Mouse (Mus musculus): ENCODE measurements around the gene Zfp934.
"Not testable (repeated sequence)": the region's sequence is repeated elsewhere in the genome, so short reads cannot be mapped to it uniquely, and the experiment has no call there.

Gene Zfp934

DNA sequence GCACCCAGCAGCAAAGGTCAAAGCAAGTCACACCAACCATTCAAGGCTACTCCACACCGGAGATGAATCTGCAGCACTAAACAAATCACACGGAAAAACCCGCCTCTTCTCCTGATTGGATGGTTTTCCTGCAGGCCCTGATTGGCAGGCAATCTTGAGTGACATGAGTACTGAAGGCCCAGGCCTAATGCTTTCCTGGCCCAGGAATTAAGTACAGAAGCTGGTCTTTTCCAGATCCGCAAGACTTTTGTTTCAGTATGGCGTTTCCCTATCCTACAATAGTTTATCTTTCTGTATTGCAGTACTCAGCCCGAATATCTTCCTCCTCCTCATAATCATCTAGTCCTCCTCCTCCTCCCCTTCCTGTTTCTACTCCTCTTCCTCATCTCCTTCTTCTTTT, at the start of gene Zfp934:
Zfp934 (minus strand) TSS at position 101 of the 400 bp plus-strand sequence.
- not testable (repeated sequence) for DNase-seq (ENCODE audit: low read depth)

- DNase-seq (ENCODE audit: low read depth), result not testable (repeated sequence)
These were observed 46.5 kb upstream of the Zfp934 start for GRCm38 (mm10) chr13:62617449-62617848.

GRCm38 (mm10) chr13:62561696-62562095, 9.3 kb downstream of the Zfp934 start:
- DNase-seq (ENCODE audit: low read depth), result not testable (repeated sequence)

- DNase-seq (ENCODE audit: low read depth), result peak; percentile 0
These were observed 12.5 kb downstream of the Zfp934 start, which contains the start of gene Zfp935 for GRCm38 (mm10) chr13:62558189-62559110. Zfp935 (minus strand) TSS chr13:62558511.

DNA sequence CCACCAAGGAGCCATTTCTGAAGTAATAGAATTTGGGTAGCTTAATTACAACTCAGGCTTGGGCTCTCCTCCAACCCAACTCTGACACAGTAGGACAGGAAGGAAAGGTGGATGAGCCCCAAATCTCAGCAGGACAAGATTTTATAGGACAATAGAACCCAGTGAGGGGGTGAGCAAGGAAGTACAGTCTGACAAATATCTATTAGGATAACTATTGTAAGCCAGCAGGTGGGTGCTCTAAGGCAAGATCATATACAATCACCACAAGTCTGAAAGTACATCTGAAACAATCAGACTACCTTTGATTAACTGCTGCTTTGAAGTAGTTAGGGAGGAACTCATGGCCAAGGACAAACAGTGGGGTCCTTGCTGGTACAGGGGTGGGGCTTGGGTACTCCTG, 40.9 kb downstream of the Zfp934 start:
- not testable (repeated sequence) for DNase-seq (ENCODE audit: low read depth)

- DNase-seq (ENCODE audit: low read depth), result not testable (repeated sequence)
These were observed 60.2 kb downstream of the Zfp934 start for GRCm38 (mm10) chr13:62510641-62511420.

DNA sequence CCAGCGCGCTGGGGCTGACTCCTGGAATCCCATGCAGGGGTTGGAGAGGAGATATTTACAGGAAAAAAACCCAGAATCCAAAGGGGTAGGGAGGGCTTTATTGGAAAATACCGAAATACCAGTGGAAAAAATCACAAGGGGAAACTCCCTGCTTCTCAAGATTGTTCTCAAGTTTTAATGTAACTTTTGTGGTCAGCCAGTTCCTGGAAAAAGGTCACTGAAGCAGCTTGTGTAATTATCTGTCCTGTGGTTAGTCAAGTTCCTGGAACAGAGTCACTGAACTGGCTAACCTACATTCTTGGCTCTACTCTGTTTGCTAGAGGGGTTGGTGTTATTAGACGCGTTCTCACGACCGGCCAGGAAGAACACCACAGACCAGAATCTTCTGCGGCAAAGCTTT, 98.3 kb downstream of the Zfp934 start:
- not testable (repeated sequence) for DNase-seq (ENCODE audit: low read depth)

DNA sequence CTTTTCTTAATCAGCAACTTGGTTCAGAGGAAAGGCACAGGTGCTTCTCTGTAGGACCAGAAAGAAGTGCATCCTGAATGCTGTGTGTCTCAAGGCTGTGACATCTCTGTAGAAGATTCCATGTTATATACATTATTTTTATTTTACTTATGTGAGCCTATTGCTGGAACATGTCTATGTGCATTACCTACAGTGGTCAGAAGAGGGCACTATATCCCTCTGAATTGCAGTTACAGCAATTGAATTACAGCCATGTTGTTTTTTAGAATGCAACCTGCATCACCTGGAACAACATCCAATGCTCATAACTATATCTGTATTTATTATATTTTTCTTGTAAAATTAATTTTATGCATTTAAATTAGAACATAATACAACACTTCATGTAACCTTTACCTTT, 101.1 kb downstream of the Zfp934 start:
- peak; percentile 20 for DNase-seq (ENCODE audit: low read depth)

DNA sequence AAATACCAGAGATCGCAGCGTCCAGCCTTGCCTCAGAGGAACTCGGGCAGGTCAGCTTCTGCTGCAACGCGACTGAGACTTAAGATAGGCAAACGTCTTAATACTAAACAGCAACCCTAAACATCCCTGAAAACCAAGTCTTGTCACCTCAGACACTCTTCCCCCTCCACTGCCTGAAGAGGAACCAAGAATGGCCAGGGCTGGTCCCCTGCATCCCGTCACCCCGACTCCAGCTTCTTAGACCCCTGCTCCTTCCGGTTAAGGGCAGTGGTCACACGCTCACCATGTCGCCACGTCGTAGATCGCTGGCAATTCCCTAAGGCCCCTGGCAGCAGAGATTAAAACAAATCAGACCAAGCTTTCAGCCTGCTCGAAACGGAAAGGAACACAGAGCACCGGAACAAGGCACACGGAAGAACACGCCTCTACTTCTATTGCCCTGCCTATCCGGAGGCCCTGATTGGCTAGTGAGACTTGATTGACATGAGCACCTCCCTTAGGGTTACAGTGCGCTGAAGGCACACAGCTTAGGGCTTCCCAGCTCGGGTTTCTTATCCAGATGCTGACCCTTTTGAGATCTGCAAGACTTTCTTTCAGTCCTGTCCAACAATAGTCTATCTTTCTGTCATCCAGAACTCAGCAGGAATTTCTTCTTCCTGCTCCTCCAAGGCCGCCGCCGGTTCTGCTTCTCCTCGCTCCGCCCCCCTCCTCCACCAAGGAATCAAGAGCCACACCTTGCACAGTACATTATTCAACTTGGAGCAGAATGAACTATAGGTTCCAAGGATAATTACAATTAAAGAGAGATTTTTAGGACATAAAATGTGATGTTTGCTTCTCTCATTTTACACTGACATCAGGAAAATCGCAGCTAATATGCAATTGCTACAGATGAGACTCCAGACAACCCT, 104.3 kb downstream of the Zfp934 start, which contains the start of gene Gm49359:
Gm49359 (minus strand) TSS at position 409 of the 911 bp plus-strand sequence.
- DNase-seq (ENCODE audit: low read depth), result peak; percentile 84

All from fibroblast of lung, adult 2 months (primary cell).